Mouse (Mus musculus): ENCODE results near the gene Stx6. TPM values are rescaled to one million over a fixed set of nuclear protein-coding genes. Genes with fewer than 3 reads are reported as not detected.

Stx6 gene
- total and polyA plus RNA-seq, 2 experiments = 10.1 to 11.7 TPM

DNA sequence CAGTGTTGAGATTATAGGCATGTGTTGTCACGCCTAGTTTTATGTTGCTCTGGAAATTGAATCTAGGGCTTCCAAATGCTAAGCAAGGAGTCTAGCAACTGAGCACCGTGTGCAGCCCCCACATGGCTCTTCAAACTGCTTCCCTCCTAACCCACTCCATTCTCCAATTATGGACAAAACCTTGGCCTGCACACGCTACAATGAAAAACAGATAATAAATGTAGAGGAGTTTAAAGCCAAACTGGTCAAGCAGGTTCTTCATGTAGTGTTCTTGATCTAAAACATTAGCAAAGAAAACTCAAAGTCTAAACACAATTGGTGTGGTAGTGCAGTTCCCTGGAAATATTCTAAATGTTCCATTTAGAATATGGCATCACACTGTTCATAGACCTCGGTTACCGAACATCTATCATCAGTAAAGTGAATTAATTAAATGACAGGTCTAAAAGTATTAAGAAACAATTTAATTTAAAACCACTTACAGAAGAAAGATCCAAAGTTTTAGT, 31.0 kb upstream of the Stx6 start:
- Histone ChIP-seq H3K36me3 (ENCODE audit: control insufficient read depth, insufficient read depth, low read length) (no peaks in the 10 kb centered on the region; the same call in 1 of the 2 replicates), H3K4me1 (ENCODE audit: control insufficient read depth, insufficient read depth, low read length) (peaks cover 2% of the 10 kb centered on the region; the same call in 1 of the 2 replicates), H3K4me3 (ENCODE audit: insufficient read depth, low read depth, low read length) (no peak overlapping the region), H3K79me2 (ENCODE audit: control insufficient read depth, insufficient read depth, low read length) (no peaks in the 10 kb centered on the region), H3K27ac (replicated peaks; ENCODE audit: insufficient read depth, low read depth, low read length) (no peak overlapping the region), H3K9ac (ENCODE audit: low read depth, low read length) (no peak overlapping the region), H3K27me3 (ENCODE audit: control insufficient read depth, insufficient read depth, low read length) (no peaks in the 10 kb centered on the region; the same call in 1 of the 2 replicates)
- no peak for TF ChIP-seq POLR2A (IDR thresholded peaks at IDR 0.05; ENCODE audit: extremely low read depth, insufficient read depth, low read length)
- no peak for TF ChIP-seq CTCF (IDR thresholded peaks at IDR 0.05; ENCODE audit: low read depth, low read length)
- no peak for DNase-seq (ENCODE audit: extremely low read depth, low read depth, low spot score)
- WGBS = 96% methylated on average over 5 of the region's 5 CpGs

DNA sequence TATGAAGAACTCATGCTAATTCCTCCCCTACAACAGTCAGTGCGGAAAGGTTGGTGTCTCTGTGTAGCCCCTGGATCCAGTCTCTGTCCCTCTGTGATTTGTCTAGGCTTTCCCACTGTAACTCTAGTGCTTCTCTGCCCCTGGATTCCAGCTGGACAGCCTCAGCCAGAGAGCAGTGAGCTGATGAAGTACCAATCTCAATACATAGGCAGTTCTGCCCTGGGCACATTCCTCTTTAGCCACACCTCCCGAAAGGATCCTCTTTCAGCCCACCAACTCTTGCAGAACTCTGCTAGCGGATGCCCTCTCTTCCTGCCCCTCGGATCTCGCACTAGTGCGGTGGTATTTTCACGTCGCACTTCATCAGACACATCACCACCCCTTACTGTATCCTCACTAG, 23.6 kb upstream of the Stx6 start:
- Histone ChIP-seq H3K9ac (ENCODE audit: low read depth, low read length) (no peak overlapping the region), H3K79me2 (ENCODE audit: control insufficient read depth, insufficient read depth, low read length) (no peaks in the 10 kb centered on the region), H3K4me1 (ENCODE audit: control insufficient read depth, insufficient read depth, low read length) (no peaks in the 10 kb centered on the region), H3K36me3 (ENCODE audit: control insufficient read depth, insufficient read depth, low read length) (no peaks in the 10 kb centered on the region; the same call in 1 of the 2 replicates), H3K4me3 (ENCODE audit: insufficient read depth, low read depth, low read length) (no peak overlapping the region), H3K27me3 (ENCODE audit: control insufficient read depth, insufficient read depth, low read length) (no peaks in the 10 kb centered on the region), H3K27ac (replicated peaks; ENCODE audit: insufficient read depth, low read depth, low read length) (no peak overlapping the region)
- TF ChIP-seq POLR2A (IDR thresholded peaks at IDR 0.05; ENCODE audit: extremely low read depth, insufficient read depth, low read length) = no peak
- TF ChIP-seq CTCF (IDR thresholded peaks at IDR 0.05; ENCODE audit: low read depth, low read length) = no peak
- WGBS = 83% methylated on average over 8 of the region's 8 CpGs
- DNase-seq (ENCODE audit: extremely low read depth, low read depth, low spot score) = no peak

DNA sequence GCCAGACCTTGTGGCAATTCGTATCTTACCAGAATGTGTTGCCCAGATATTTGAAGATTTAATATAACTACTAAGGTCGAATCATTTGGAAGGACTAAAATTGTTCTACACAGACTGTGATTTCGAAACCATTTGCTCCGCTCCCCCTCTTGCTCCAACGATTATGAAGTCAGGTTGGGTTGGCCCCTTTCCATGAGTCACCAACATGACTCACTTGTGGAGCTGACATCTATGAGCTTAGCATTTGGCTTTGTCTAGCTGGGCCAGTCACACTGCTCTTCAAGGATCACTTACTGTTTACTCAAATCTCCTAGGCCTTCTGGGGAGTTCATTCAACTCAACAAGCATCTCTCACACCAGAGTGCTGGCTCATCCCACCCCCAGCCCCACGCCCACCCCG, 19.7 kb upstream of the Stx6 start:
- Histone ChIP-seq H3K9ac (ENCODE audit: low read depth, low read length) (no peak overlapping the region), H3K27me3 (ENCODE audit: control insufficient read depth, insufficient read depth, low read length) (no peaks in the 10 kb centered on the region), H3K36me3 (ENCODE audit: control insufficient read depth, insufficient read depth, low read length) (no peaks in the 10 kb centered on the region; the same call in 1 of the 2 replicates), H3K27ac (replicated peaks; ENCODE audit: insufficient read depth, low read depth, low read length) (no peak overlapping the region), H3K4me3 (ENCODE audit: insufficient read depth, low read depth, low read length) (no peak overlapping the region), H3K79me2 (ENCODE audit: control insufficient read depth, insufficient read depth, low read length) (no peaks in the 10 kb centered on the region; the same call in 1 of the 2 replicates), H3K4me1 (ENCODE audit: control insufficient read depth, insufficient read depth, low read length) (no peaks in the 10 kb centered on the region)
- 64% methylated on average over 7 of the region's 7 CpGs for WGBS
- no peak for DNase-seq (ENCODE audit: extremely low read depth, low read depth, low spot score)
- TF ChIP-seq CTCF (IDR thresholded peaks at IDR 0.05; ENCODE audit: low read depth, low read length) = no peak
- no peak for TF ChIP-seq POLR2A (IDR thresholded peaks at IDR 0.05; ENCODE audit: extremely low read depth, insufficient read depth, low read length)

DNA sequence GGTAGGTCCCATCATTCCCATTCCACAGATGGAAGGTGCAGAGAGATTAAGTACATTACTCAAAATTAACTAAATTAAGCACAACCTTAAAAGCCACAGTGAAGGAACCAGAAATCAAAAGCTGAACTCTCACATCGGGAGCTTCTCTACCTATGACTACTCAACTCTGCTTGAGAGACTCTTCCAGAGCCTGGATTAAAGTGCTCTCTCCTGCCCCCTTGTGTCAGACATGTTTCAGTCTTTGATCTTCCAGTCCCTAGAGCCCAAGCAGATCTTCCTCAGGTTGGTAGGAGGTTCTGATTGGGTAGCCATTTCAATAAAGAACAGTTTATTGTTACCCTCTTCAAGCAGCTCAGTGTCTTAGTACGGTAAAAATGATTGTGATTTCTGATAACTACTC, 18.4 kb upstream of the Stx6 start:
- TF ChIP-seq CTCF (IDR thresholded peaks at IDR 0.05; ENCODE audit: low read depth, low read length) (peak; percentile 58), POLR2A (IDR thresholded peaks at IDR 0.05; ENCODE audit: extremely low read depth, insufficient read depth, low read length) (no peak)
- Histone ChIP-seq H3K27me3 (ENCODE audit: control insufficient read depth, insufficient read depth, low read length) (no peaks in the 10 kb centered on the region), H3K27ac (replicated peaks; ENCODE audit: insufficient read depth, low read depth, low read length) (no peak overlapping the region), H3K36me3 (ENCODE audit: control insufficient read depth, insufficient read depth, low read length) (no peaks in the 10 kb centered on the region; the same call in 1 of the 2 replicates), H3K79me2 (ENCODE audit: control insufficient read depth, insufficient read depth, low read length) (no peaks in the 10 kb centered on the region; the same call in 1 of the 2 replicates), H3K9ac (ENCODE audit: low read depth, low read length) (no peak overlapping the region), H3K4me3 (ENCODE audit: insufficient read depth, low read depth, low read length) (no peak overlapping the region), H3K4me1 (ENCODE audit: control insufficient read depth, insufficient read depth, low read length) (no peaks in the 10 kb centered on the region; the same call in 1 of the 2 replicates)
- WGBS = 49% methylated on average over 2 of the region's 2 CpGs
- DNase-seq (ENCODE audit: extremely low read depth, low read depth, low spot score) = peak; percentile 73

DNA sequence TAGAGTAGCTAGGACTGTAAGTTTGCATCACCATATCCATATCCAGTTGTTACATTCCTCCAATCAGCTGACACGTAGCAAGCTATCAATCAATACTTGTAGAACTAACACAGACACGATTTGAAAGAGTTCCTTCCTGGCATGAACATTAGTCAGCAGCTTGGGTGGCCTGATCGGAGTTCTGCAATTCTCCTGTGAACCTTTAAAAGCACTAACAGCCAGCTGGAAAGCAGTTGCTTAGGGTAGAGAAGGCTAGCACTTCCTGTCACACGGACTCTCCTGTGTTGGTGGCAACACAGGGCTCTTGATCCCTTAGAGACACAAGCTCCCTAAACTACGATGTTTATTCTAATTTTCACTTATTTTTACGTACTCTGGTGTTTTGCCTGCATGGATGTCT, 12.9 kb upstream of the Stx6 start:
- Histone ChIP-seq H3K79me2 (ENCODE audit: control insufficient read depth, insufficient read depth, low read length) (no peaks in the 10 kb centered on the region; the same call in 1 of the 2 replicates), H3K9ac (ENCODE audit: low read depth, low read length) (peak overlapping the region; percentile 37), H3K4me3 (ENCODE audit: insufficient read depth, low read depth, low read length) (peak overlapping the region; percentile 76), H3K27ac (replicated peaks; ENCODE audit: insufficient read depth, low read depth, low read length) (peak overlapping the region; percentile 65), H3K4me1 (ENCODE audit: control insufficient read depth, insufficient read depth, low read length) (no peaks in the 10 kb centered on the region; the same call in 1 of the 2 replicates), H3K36me3 (ENCODE audit: control insufficient read depth, insufficient read depth, low read length) (no peaks in the 10 kb centered on the region), H3K27me3 (ENCODE audit: control insufficient read depth, insufficient read depth, low read length) (no peaks in the 10 kb centered on the region)
- peak; percentile 71 for DNase-seq (ENCODE audit: extremely low read depth, low read depth, low spot score)
- 27% methylated on average over 6 of the region's 6 CpGs for WGBS
- no peak for TF ChIP-seq CTCF (IDR thresholded peaks at IDR 0.05; ENCODE audit: low read depth, low read length)
- TF ChIP-seq POLR2A (IDR thresholded peaks at IDR 0.05; ENCODE audit: extremely low read depth, insufficient read depth, low read length) = no peak

DNA sequence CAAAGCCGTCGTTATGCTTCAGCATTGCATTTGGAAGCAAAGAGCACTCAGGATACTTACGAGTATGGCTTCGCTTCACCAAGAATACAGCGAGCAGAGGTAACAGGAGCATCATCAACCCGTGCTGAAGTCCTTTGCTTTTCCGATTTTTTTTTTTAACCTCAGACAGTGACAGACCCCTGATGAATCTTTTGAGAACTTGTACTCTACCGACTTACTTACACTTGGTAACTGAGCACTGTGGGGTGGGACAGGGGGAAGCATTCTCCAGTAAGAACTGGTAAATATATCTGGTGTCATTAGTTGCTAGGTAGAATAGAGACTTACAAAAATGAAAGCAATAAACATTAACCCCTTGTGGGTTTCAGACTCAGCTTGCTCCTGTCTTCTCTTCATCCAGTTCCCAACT, 11.9 kb upstream of the Stx6 start, which contains the start of gene Mr1:
Gene Mr1 (minus strand): TSS at position 243 of the 409 bp plus-strand sequence.
- Histone ChIP-seq H3K27ac (replicated peaks; ENCODE audit: insufficient read depth, low read depth, low read length) (peak within 1 kb of the TSS; percentile 65), H3K36me3 (ENCODE audit: control insufficient read depth, insufficient read depth, low read length) (no peaks in the 10 kb centered on the region), H3K4me3 (ENCODE audit: insufficient read depth, low read depth, low read length) (peak within 1 kb of the TSS; percentile 76), H3K4me1 (ENCODE audit: control insufficient read depth, insufficient read depth, low read length) (no peaks in the 10 kb centered on the region; the same call in 1 of the 2 replicates), H3K79me2 (ENCODE audit: control insufficient read depth, insufficient read depth, low read length) (no peaks in the 10 kb centered on the region; the same call in 1 of the 2 replicates), H3K27me3 (ENCODE audit: control insufficient read depth, insufficient read depth, low read length) (no peaks in the 10 kb centered on the region), H3K9ac (ENCODE audit: low read depth, low read length) (peak within 1 kb of the TSS; percentile 73)
- 25% methylated on average over 8 of the region's 8 CpGs for WGBS
- DNase-seq (ENCODE audit: extremely low read depth, low read depth, low spot score) = peak; percentile 77
- TF ChIP-seq CTCF (IDR thresholded peaks at IDR 0.05; ENCODE audit: low read depth, low read length) = no peak
- TF ChIP-seq POLR2A (IDR thresholded peaks at IDR 0.05; ENCODE audit: extremely low read depth, insufficient read depth, low read length) = no peak
